Mouse (Mus musculus): Measurements from ENCODE around the gene Tbc1d2. TPM values are rescaled to one million over a fixed set of nuclear protein-coding genes. Genes with fewer than 3 reads are reported as not detected.
"Not testable (repeated sequence)": the region's sequence is repeated elsewhere in the genome, so short reads cannot be mapped to it uniquely, and the experiment has no call there.

Gene Tbc1d2
- polyA plus RNA-seq, 1 experiment = 3.0 TPM

GRCm38 (mm10) chr4:46591833-46592520 lies 58.0 kb downstream of the Tbc1d2 start:
- no peak for TF ChIP-seq CTCF (IDR thresholded peaks at IDR 0.05; ENCODE audit: borderline replicate concordance, insufficient read depth, low read depth, low read length)
- TF ChIP-seq POLR2A (IDR thresholded peaks at IDR 0.05; ENCODE audit: borderline replicate concordance, insufficient read depth, low read length) = no peak
- H3K4me1 ChIP-seq (ENCODE audit: control insufficient read depth, insufficient read depth, low read length) = peaks cover 22% of the 10 kb centered on the region
- WGBS = 83% methylated on average over 9 of the region's 9 CpGs
- peak in 1 of 2 experiments; percentile 31 for DNase-seq
- H3K27me3 ChIP-seq (ENCODE audit: control insufficient read depth, insufficient read depth, low read length) = no peaks in the 10 kb centered on the region
- no peak overlapping the region for H3K27ac ChIP-seq (ENCODE audit: insufficient read depth, low read length)
- no peak overlapping the region for H3K4me3 ChIP-seq (replicated peaks; ENCODE audit: insufficient read depth, low read depth, low read length)

- 91% methylated on average over 4 of the region's 4 CpGs for WGBS
- Histone ChIP-seq H3K27ac (ENCODE audit: insufficient read depth, low read length) (no peak overlapping the region), H3K27me3 (ENCODE audit: control insufficient read depth, insufficient read depth, low read length) (no peaks in the 10 kb centered on the region), H3K4me1 (ENCODE audit: control insufficient read depth, insufficient read depth, low read length) (peaks cover 18% of the 10 kb centered on the region), H3K4me3 (replicated peaks; ENCODE audit: insufficient read depth, low read depth, low read length) (no peak overlapping the region)
- peak in 1 of 2 experiments; percentile 5 for DNase-seq
- TF ChIP-seq POLR2A (IDR thresholded peaks at IDR 0.05; ENCODE audit: borderline replicate concordance, insufficient read depth, low read length) (no peak), CTCF (IDR thresholded peaks at IDR 0.05; ENCODE audit: borderline replicate concordance, insufficient read depth, low read depth, low read length) (no peak)
Observed at GRCm38 (mm10) chr4:46590810-46591209, 59.2 kb downstream of the Tbc1d2 start.

- no peaks in the 10 kb centered on the region for H3K27me3 ChIP-seq (ENCODE audit: control insufficient read depth, insufficient read depth, low read length)
- 0 out of 2 replicates have a peak overlapping the region, but pooled peaks have one; percentile 17 for H3K27ac ChIP-seq (ENCODE audit: insufficient read depth, low read length)
- H3K4me1 ChIP-seq (ENCODE audit: control insufficient read depth, insufficient read depth, low read length) = peaks cover 23% of the 10 kb centered on the region
- 37% methylated on average over 5 of the region's 5 CpGs for WGBS
- H3K4me3 ChIP-seq (replicated peaks; ENCODE audit: insufficient read depth, low read depth, low read length) = no peak overlapping the region
- no peak for TF ChIP-seq POLR2A (IDR thresholded peaks at IDR 0.05; ENCODE audit: borderline replicate concordance, insufficient read depth, low read length)
- no peak for TF ChIP-seq CTCF (IDR thresholded peaks at IDR 0.05; ENCODE audit: borderline replicate concordance, insufficient read depth, low read depth, low read length)
- DNase-seq = peak in 1 of 2 experiments; percentile 12
Observed at GRCm38 (mm10) chr4:46589946-46590684, 59.9 kb downstream of the Tbc1d2 start.

GRCm38 (mm10) chr4:46589151-46589550 lies 60.9 kb downstream of the Tbc1d2 start:
- TF ChIP-seq POLR2A (IDR thresholded peaks at IDR 0.05; ENCODE audit: borderline replicate concordance, insufficient read depth, low read length) (no peak), CTCF (IDR thresholded peaks at IDR 0.05; ENCODE audit: borderline replicate concordance, insufficient read depth, low read depth, low read length) (no peak)
- 71% methylated on average over 8 of the region's 8 CpGs for WGBS
- Histone ChIP-seq H3K4me1 (ENCODE audit: control insufficient read depth, insufficient read depth, low read length) (peaks cover 23% of the 10 kb centered on the region), H3K27ac (ENCODE audit: insufficient read depth, low read length) (0 out of 2 replicates have a peak overlapping the region, but pooled peaks have one; percentile 17), H3K4me3 (replicated peaks; ENCODE audit: insufficient read depth, low read depth, low read length) (no peak overlapping the region), H3K27me3 (ENCODE audit: control insufficient read depth, insufficient read depth, low read length) (no peaks in the 10 kb centered on the region)
- peak in 1 of 2 experiments; percentile 8 for DNase-seq

- peak in 1 of 2 experiments; percentile 6 for DNase-seq
- Histone ChIP-seq H3K4me3 (replicated peaks; ENCODE audit: insufficient read depth, low read depth, low read length) (no peak overlapping the region), H3K27me3 (ENCODE audit: control insufficient read depth, insufficient read depth, low read length) (no peaks in the 10 kb centered on the region), H3K4me1 (ENCODE audit: control insufficient read depth, insufficient read depth, low read length) (peaks cover 23% of the 10 kb centered on the region), H3K27ac (ENCODE audit: insufficient read depth, low read length) (no peak overlapping the region)
- 80% methylated on average over 4 of the region's 4 CpGs for WGBS
- no peak for TF ChIP-seq CTCF (IDR thresholded peaks at IDR 0.05; ENCODE audit: borderline replicate concordance, insufficient read depth, low read depth, low read length)
- no peak for TF ChIP-seq POLR2A (IDR thresholded peaks at IDR 0.05; ENCODE audit: borderline replicate concordance, insufficient read depth, low read length)
Observed at GRCm38 (mm10) chr4:46586473-46586872, 63.5 kb downstream of the Tbc1d2 start.

- no peak overlapping the region for H3K4me3 ChIP-seq (replicated peaks; ENCODE audit: insufficient read depth, low read depth, low read length)
- H3K4me1 ChIP-seq (ENCODE audit: control insufficient read depth, insufficient read depth, low read length) = peaks cover 23% of the 10 kb centered on the region
- 22% methylated on average over 8 of the region's 8 CpGs for WGBS
- no peak overlapping the region for H3K27ac ChIP-seq (ENCODE audit: insufficient read depth, low read length)
- TF ChIP-seq CTCF (IDR thresholded peaks at IDR 0.05; ENCODE audit: borderline replicate concordance, insufficient read depth, low read depth, low read length) (no peak), POLR2A (IDR thresholded peaks at IDR 0.05; ENCODE audit: borderline replicate concordance, insufficient read depth, low read length) (no peak)
- DNase-seq = peak; percentile 38 to 51
- no peaks in the 10 kb centered on the region for H3K27me3 ChIP-seq (ENCODE audit: control insufficient read depth, insufficient read depth, low read length)
Observed at GRCm38 (mm10) chr4:46585811-46586190, 64.2 kb downstream of the Tbc1d2 start.

GRCm38 (mm10) chr4:46585041-46585810 lies 64.8 kb downstream of the Tbc1d2 start:
- Histone ChIP-seq H3K27ac (ENCODE audit: insufficient read depth, low read length) (no peak overlapping the region), H3K4me1 (ENCODE audit: control insufficient read depth, insufficient read depth, low read length) (peaks cover 21% of the 10 kb centered on the region), H3K27me3 (ENCODE audit: control insufficient read depth, insufficient read depth, low read length) (no peaks in the 10 kb centered on the region), H3K4me3 (replicated peaks; ENCODE audit: insufficient read depth, low read depth, low read length) (no peak overlapping the region)
- no peak for TF ChIP-seq CTCF (IDR thresholded peaks at IDR 0.05; ENCODE audit: borderline replicate concordance, insufficient read depth, low read depth, low read length)
- no peak for TF ChIP-seq POLR2A (IDR thresholded peaks at IDR 0.05; ENCODE audit: borderline replicate concordance, insufficient read depth, low read length)
- DNase-seq = peak in 1 of 2 experiments; percentile 15
- 78% methylated on average over 13 of the region's 13 CpGs for WGBS

GRCm38 (mm10) chr4:46584536-46584935 lies 65.5 kb downstream of the Tbc1d2 start:
- H3K27ac ChIP-seq (ENCODE audit: insufficient read depth, low read length); DNase-seq; H3K27me3 ChIP-seq (ENCODE audit: control insufficient read depth, insufficient read depth, low read length); H3K4me3 ChIP-seq (replicated peaks; ENCODE audit: insufficient read depth, low read depth, low read length): not testable (repeated sequence)
- peaks cover 14% of the 10 kb centered on the region for H3K4me1 ChIP-seq (ENCODE audit: control insufficient read depth, insufficient read depth, low read length)
- WGBS = 88% methylated on average over 3 of the region's 3 CpGs

- WGBS = 93% methylated on average over 2 of the region's 6 CpGs
Observed at GRCm38 (mm10) chr4:46584084-46584483, 65.9 kb downstream of the Tbc1d2 start.

GRCm38 (mm10) chr4:46582024-46582423 lies 68.0 kb downstream of the Tbc1d2 start:
- not testable (repeated sequence) for DNase-seq; H3K4me3 ChIP-seq (replicated peaks; ENCODE audit: insufficient read depth, low read depth, low read length); H3K27ac ChIP-seq (ENCODE audit: insufficient read depth, low read length); H3K4me1 ChIP-seq (ENCODE audit: control insufficient read depth, insufficient read depth, low read length); H3K27me3 ChIP-seq (ENCODE audit: control insufficient read depth, insufficient read depth, low read length)
- 85% methylated on average over 9 of the region's 9 CpGs for WGBS

More at GRCm38 (mm10) chr4:46584084-46584483, 65.9 kb downstream of the Tbc1d2 start:
- DNase-seq; H3K4me1 ChIP-seq (ENCODE audit: control insufficient read depth, insufficient read depth, low read length); H3K4me3 ChIP-seq (replicated peaks; ENCODE audit: insufficient read depth, low read depth, low read length); H3K27me3 ChIP-seq (ENCODE audit: control insufficient read depth, insufficient read depth, low read length); H3K27ac ChIP-seq (ENCODE audit: insufficient read depth, low read length): not testable (repeated sequence)
